Mouse (Mus musculus) forebrain, embryonic 14.5 days (tissue): ENCODE results near the gene Atp7b. TPM values are rescaled to one million over a fixed set of nuclear protein-coding genes. Genes with fewer than 3 reads are reported as not detected.

Experiments
- ATAC-seq: fragments of 200-750 bp; cut with Nextera tagmentation; 2 replicates; pipeline ENCODE4 v1.8.0; 2017; ENCODE audit warnings: mild to moderate bottlenecking, moderate library complexity
- DNase-seq: peaks from one replicate; pipeline ENCODE4 v3.0.0-alpha.2; 2015; ENCODE audit warnings: low spot score
- H3K27ac ChIP-seq: fragments of 300-500 bp; sonication (generic); 2 replicates; pipeline ENCODE4 v1.5.1; 2014; ENCODE audit warnings: low read depth, mild to moderate bottlenecking, control low read depth, low read length, moderate library complexity
- H3K27me3 ChIP-seq: fragments of 300-500 bp; sonication (generic); replicated peaks from 2 replicates; pipeline ENCODE4 v1.6.1; 2014; ENCODE audit warnings: low read length, control low read depth, mixed read lengths; ENCODE audit not compliant: control insufficient read depth, insufficient read depth
- H3K36me3 ChIP-seq: fragments of 300-500 bp; sonication (generic); 2 replicates; pipeline ENCODE4 v1.6.1; 2014; ENCODE audit warnings: low read length, control low read depth; ENCODE audit not compliant: control insufficient read depth, insufficient read depth
- H3K4me1 ChIP-seq: fragments of 300-500 bp; sonication (generic); 2 replicates; pipeline ENCODE4 v1.6.1; 2014; ENCODE audit warnings: antibody characterized with exemption, low read length, control low read depth; ENCODE audit not compliant: control insufficient read depth, insufficient read depth
- H3K4me2 ChIP-seq: fragments of 300-500 bp; sonication (generic); 2 replicates; pipeline ENCODE4 v1.6.1; 2014; ENCODE audit warnings: mild to moderate bottlenecking, control low read depth, low read length
- H3K4me3 ChIP-seq: fragments of 300-500 bp; sonication (generic); 2 replicates; pipeline ENCODE4 v1.5.1; 2014; ENCODE audit warnings: low read depth, low read length, control low read depth
- H3K9ac ChIP-seq: fragments of 300-500 bp; sonication (generic); 2 replicates; pipeline ENCODE4 v1.6.1; 2014; ENCODE audit warnings: mild to moderate bottlenecking, low read length, control low read depth, moderate library complexity
- H3K9me3 ChIP-seq: fragments of 300-500 bp; sonication (generic); replicated peaks from 2 replicates; pipeline ENCODE4 v1.6.1; 2016; ENCODE audit warnings: low read length, control low read depth, mixed read lengths; ENCODE audit not compliant: control insufficient read depth
- WGBS: fragments of 180-500 bp; shearing (Covaris S2); extraction: QIAGEN DNeasy Blood & Tissue Kit; methylation state at CpG from one replicate; pipeline ENCODE4 v1.1.7; 2014; 5-methylcytosine and 5-hydroxymethylcytosine counted together
- polyA plus RNA-seq: library from polyadenylated mRNA; unstranded; fragments of >200 nt; fragmentation: Nextera tagmentation; extraction: Ambion mirVana; gene quantifications from 2 replicates; pipeline ENCODE4 v1.2.1, GENCODE M21; 2014

Gene Atp7b
- polyA plus RNA-seq, 1 experiment from 2014 or later: 1.2 TPM

GRCm38 (mm10) chr8:22013034-22013707 is 46.9 kb downstream of the Atp7b start:
- Histone ChIP-seq H3K4me1 (no peaks in the 10 kb centered on the region), H3K27ac (no peak overlapping the region), H3K9ac (no peak overlapping the region), H3K27me3 (no peaks in the 10 kb centered on the region), H3K4me2 (peak overlapping the region; percentile 44), H3K36me3 (no peaks in the 10 kb centered on the region), H3K9me3 (no peaks in the 10 kb centered on the region), H3K4me3 (peak overlapping the region; percentile 17; the same call in 1 of the 2 replicates)
- WGBS: 13% methylated on average over 24 of the region's 24 CpGs
- ATAC-seq (peak; percentile 64; the same call in 1 of the 2 replicates), DNase-seq (peak; percentile 39)

GRCm38 (mm10) chr8:22009403-22009802 is 50.7 kb downstream of the Atp7b start:
- H3K27ac ChIP-seq: no peak overlapping the region
- no peaks in the 10 kb centered on the region for H3K4me1 ChIP-seq
- WGBS: 38% methylated on average over 3 of the region's 3 CpGs
- ATAC-seq (no peak), DNase-seq (no peak)
- no peaks in the 10 kb centered on the region for H3K9me3 ChIP-seq
- H3K36me3 ChIP-seq: no peaks in the 10 kb centered on the region
- H3K9ac ChIP-seq: no peak overlapping the region
- H3K4me2 ChIP-seq: no peak overlapping the region
- no peaks in the 10 kb centered on the region for H3K27me3 ChIP-seq
- no peak overlapping the region for H3K4me3 ChIP-seq

GRCm38 (mm10) chr8:22006423-22006822 is 53.7 kb downstream of the Atp7b start:
- Histone ChIP-seq H3K27me3 (no peaks in the 10 kb centered on the region), H3K27ac (no peak overlapping the region), H3K4me1 (no peaks in the 10 kb centered on the region), H3K36me3 (no peaks in the 10 kb centered on the region), H3K9me3 (no peaks in the 10 kb centered on the region), H3K9ac (no peak overlapping the region), H3K4me2 (no peak overlapping the region), H3K4me3 (no peak overlapping the region)
- ATAC-seq: no peak
- WGBS: 88% methylated on average over 6 of the region's 6 CpGs
- DNase-seq: no peak

- H3K27ac ChIP-seq: no peak overlapping the region
- 86% methylated on average over 14 of the region's 14 CpGs for WGBS
- no peak overlapping the region for H3K9ac ChIP-seq
- H3K4me2 ChIP-seq: no peak overlapping the region
- H3K4me3 ChIP-seq: no peak overlapping the region
- H3K9me3 ChIP-seq: no peaks in the 10 kb centered on the region
- H3K4me1 ChIP-seq: no peaks in the 10 kb centered on the region
- no peaks in the 10 kb centered on the region for H3K36me3 ChIP-seq
- DNase-seq: no peak
- H3K27me3 ChIP-seq: no peaks in the 10 kb centered on the region
- no peak for ATAC-seq
Observed at GRCm38 (mm10) chr8:22004750-22005522, 55.2 kb downstream of the Atp7b start.

GRCm38 (mm10) chr8:21995181-21995580 is 64.9 kb downstream of the Atp7b start:
- ATAC-seq (no peak), DNase-seq (no peak)
- Histone ChIP-seq H3K36me3 (no peaks in the 10 kb centered on the region), H3K27ac (no peak overlapping the region), H3K4me2 (no peak overlapping the region), H3K9ac (no peak overlapping the region), H3K9me3 (no peaks in the 10 kb centered on the region), H3K4me1 (no peaks in the 10 kb centered on the region), H3K4me3 (no peak overlapping the region), H3K27me3 (no peaks in the 10 kb centered on the region)
- WGBS: 51% methylated on average over 3 of the region's 3 CpGs

GRCm38 (mm10) chr8:21992184-21992583 is 67.9 kb downstream of the Atp7b start:
- Histone ChIP-seq H3K9me3 (no peaks in the 10 kb centered on the region), H3K27ac (no peak overlapping the region), H3K9ac (no peak overlapping the region), H3K4me2 (no peak overlapping the region), H3K4me3 (no peak overlapping the region), H3K27me3 (no peaks in the 10 kb centered on the region), H3K4me1 (no peaks in the 10 kb centered on the region), H3K36me3 (no peaks in the 10 kb centered on the region)
- 21% methylated on average over 6 of the region's 6 CpGs for WGBS
- peak; percentile 62 for DNase-seq
- peak; percentile 83; the same call in 1 of the 2 replicates for ATAC-seq

- Histone ChIP-seq H3K27me3 (no peaks in the 10 kb centered on the region), H3K4me2 (no peak overlapping the region), H3K4me3 (no peak overlapping the region), H3K36me3 (no peaks in the 10 kb centered on the region), H3K4me1 (no peaks in the 10 kb centered on the region), H3K9ac (no peak overlapping the region), H3K27ac (no peak overlapping the region), H3K9me3 (no peaks in the 10 kb centered on the region)
- DNase-seq (peak; percentile 70), ATAC-seq (peak; percentile 57; the same call in 1 of the 2 replicates)
- 68% methylated on average over 8 of the region's 8 CpGs for WGBS
Observed at GRCm38 (mm10) chr8:21981664-21982337, 78.3 kb downstream of the Atp7b start.

- Histone ChIP-seq H3K4me2 (no peak overlapping the region), H3K9me3 (no peaks in the 10 kb centered on the region), H3K9ac (no peak overlapping the region), H3K36me3 (no peaks in the 10 kb centered on the region), H3K4me1 (no peaks in the 10 kb centered on the region), H3K4me3 (no peak overlapping the region), H3K27ac (no peak overlapping the region), H3K27me3 (no peaks in the 10 kb centered on the region)
- peak; percentile 8 for DNase-seq
- ATAC-seq: no peak
- WGBS: 55% methylated on average over 4 of the region's 4 CpGs
Observed at GRCm38 (mm10) chr8:21978193-21978592, 81.9 kb downstream of the Atp7b start.
